Mouse (Mus musculus): ENCODE measurements around the gene Slc25a20. TPM values are rescaled to one million over a fixed set of nuclear protein-coding genes. Genes with fewer than 3 reads are reported as not detected.

Gene Slc25a20
- 17.2 and 21.2 TPM in 2 replicates for polyA plus RNA-seq (2012; rRNA removed)

DNA sequence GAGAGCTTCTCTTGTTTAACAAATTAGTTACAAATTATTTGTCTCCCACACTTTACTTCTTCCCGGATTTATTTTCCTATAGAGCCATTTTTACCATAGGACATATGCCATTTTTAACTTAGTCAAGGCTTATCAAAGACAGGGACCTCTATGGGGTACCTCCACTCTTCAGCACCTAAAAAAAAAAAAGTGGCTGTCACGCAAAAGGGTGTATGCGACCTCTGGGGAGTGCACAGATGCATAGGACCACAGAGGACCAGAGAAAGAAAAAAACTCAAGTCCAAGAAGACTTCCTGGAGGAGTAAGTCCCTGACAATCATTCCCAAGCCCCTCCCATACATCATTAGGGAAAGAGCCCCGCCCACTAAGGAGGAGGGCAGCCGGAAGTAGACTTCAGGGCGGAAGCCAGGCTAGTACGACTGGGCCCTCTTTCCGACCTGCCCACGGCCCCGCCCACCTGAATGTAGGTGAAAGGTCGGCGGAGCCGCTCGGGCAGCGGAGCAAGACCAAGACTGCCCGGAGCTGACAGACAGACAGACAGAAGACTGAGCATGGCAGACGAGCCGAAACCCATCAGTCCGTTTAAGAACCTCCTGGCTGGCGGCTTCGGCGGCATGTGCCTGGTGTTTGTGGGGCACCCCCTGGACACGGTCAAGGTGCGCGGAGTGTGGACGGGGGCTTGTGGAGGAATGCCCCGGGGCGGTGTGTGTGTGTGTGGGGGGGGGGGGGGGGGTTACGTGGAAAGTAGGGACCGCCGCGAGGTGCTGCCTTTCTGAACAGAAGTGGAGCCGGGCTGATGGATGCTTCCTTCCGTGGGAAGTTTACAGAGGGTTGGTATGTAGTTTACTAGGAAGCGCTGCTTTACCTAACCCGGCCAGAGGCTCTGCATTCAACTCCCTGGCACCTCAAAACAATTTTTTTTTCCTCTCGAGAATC, at the start of gene Slc25a20:
Gene Slc25a20, plus strand, starts transcription at position 412 of the 936 bp plus-strand sequence.

GRCm38 (mm10) chr9:108648611-108649560, 13.0 kb upstream of the Slc25a20 start, which contains the start of gene Arih2:
Arih2 (minus strand) TSS chr9:108649386.

GRCm38 (mm10) chr9:108689106-108689505, 27.2 kb downstream of the Slc25a20 start, which contains the start of gene Prkar2a:
Prkar2a (plus strand) TSS chr9:108689314.

Other genes starting within 250 kb of the Slc25a20 start
- 1.1 and 1.6 TPM in 2 replicates for gene Ccdc36, start 233.6 kb upstream of the Slc25a20 start, polyA plus RNA-seq (2012; rRNA removed)
- not detected in 2 replicates for gene BC048562, start 225.6 kb upstream of the Slc25a20 start, polyA plus RNA-seq (2012; rRNA removed)
- 25.0 and 28.4 TPM in 2 replicates for gene Ccdc71, start 201.6 kb upstream of the Slc25a20 start, polyA plus RNA-seq (2012; rRNA removed)
- gene Klhdc8b, start 200.5 kb upstream of the Slc25a20 start, polyA plus RNA-seq (2012; rRNA removed) = 43.0 and 49.4 TPM in 2 replicates
- gene Lamb2, start 182.4 kb upstream of the Slc25a20 start, polyA plus RNA-seq (2012; rRNA removed) = 67.7 and 81.1 TPM in 2 replicates
- gene Usp19, start 171.5 kb upstream of the Slc25a20 start, polyA plus RNA-seq (2012; rRNA removed) = 146 and 160 TPM in 2 replicates
- 239 and 264 TPM in 2 replicates for gene Qars, start 154.4 kb upstream of the Slc25a20 start, polyA plus RNA-seq (2012; rRNA removed)
- gene Qrich1, start 145.3 kb upstream of the Slc25a20 start, polyA plus RNA-seq (2012; rRNA removed) = 122 and 154 TPM in 2 replicates
- gene Impdh2, start 101.8 kb upstream of the Slc25a20 start, polyA plus RNA-seq (2012; rRNA removed) = 175 and 189 TPM in 2 replicates
- gene Ndufaf3, start 94.7 kb upstream of the Slc25a20 start, polyA plus RNA-seq (2012; rRNA removed) = 21.4 and 26.3 TPM in 2 replicates
- 83.0 and 118 TPM in 2 replicates for gene Dalrd3, start 92.2 kb upstream of the Slc25a20 start, polyA plus RNA-seq (2012; rRNA removed)
- gene Wdr6, start 83.3 kb upstream of the Slc25a20 start, polyA plus RNA-seq (2012; rRNA removed) = 129 and 170 TPM in 2 replicates
- gene P4htm, start 64.4 kb upstream of the Slc25a20 start, polyA plus RNA-seq (2012; rRNA removed) = 11.8 and 12.4 TPM in 2 replicates
- gene Arih2, start 12.7 kb upstream of the Slc25a20 start, polyA plus RNA-seq (2012; rRNA removed) = 45.1 and 49.2 TPM in 2 replicates
- 27.2 and 40.2 TPM in 2 replicates for gene Prkar2a, start 27.2 kb downstream of the Slc25a20 start, polyA plus RNA-seq (2012; rRNA removed)
- 203 and 241 TPM in 2 replicates for gene Ip6k2, start 121.7 kb downstream of the Slc25a20 start, polyA plus RNA-seq (2012; rRNA removed)
- gene Nckipsd, start 146.3 kb downstream of the Slc25a20 start, polyA plus RNA-seq (2012; rRNA removed) = 18.4 and 23.6 TPM in 2 replicates
- gene Celsr3, start 164.2 kb downstream of the Slc25a20 start, polyA plus RNA-seq (2012; rRNA removed) = 30.2 and 66.8 TPM in 2 replicates
- gene Slc26a6, start 191.2 kb downstream of the Slc25a20 start, polyA plus RNA-seq (2012; rRNA removed) = 13.8 and 17.9 TPM in 2 replicates

Measured in central nervous system, embryonic 11.5 days (tissue).